Mouse (Mus musculus): ENCODE measurements around the gene Olfr49. TPM values are rescaled to one million over a fixed set of nuclear protein-coding genes. Genes with fewer than 3 reads are reported as not detected.

Olfr49 gene
- polyA plus RNA-seq, 1 experiment from 2014 or later, result not detected

Other genes with a start within 250 kb of the Olfr49 start
- gene Dad1, start 30.8 kb downstream of the Olfr49 start, polyA plus RNA-seq (2016; fragmentation: Nextera tagmentation; extraction: Ambion mirVana), result 229 and 238 TPM in 2 replicates
- 37.3 and 39.9 TPM in 2 replicates for gene Abhd4, start 30.8 kb downstream of the Olfr49 start, polyA plus RNA-seq (2016; fragmentation: Nextera tagmentation; extraction: Ambion mirVana)
- gene Oxa1l, start 75.9 kb upstream of the Olfr49 start, polyA plus RNA-seq (2016; fragmentation: Nextera tagmentation; extraction: Ambion mirVana), result 49.1 and 51.5 TPM in 2 replicates
- 3.6 and 4.2 TPM in 2 replicates for gene Slc7a7, start 132.8 kb upstream of the Olfr49 start, polyA plus RNA-seq (2016; fragmentation: Nextera tagmentation; extraction: Ambion mirVana)
- gene Mrpl52, start 142.0 kb upstream of the Olfr49 start, polyA plus RNA-seq (2016; fragmentation: Nextera tagmentation; extraction: Ambion mirVana), result 201 and 207 TPM in 2 replicates
- 62.7 and 69.5 TPM in 2 replicates for gene Mmp14, start 146.7 kb upstream of the Olfr49 start, polyA plus RNA-seq (2016; fragmentation: Nextera tagmentation; extraction: Ambion mirVana)
- gene Lrp10, start 179.2 kb upstream of the Olfr49 start, polyA plus RNA-seq (2016; fragmentation: Nextera tagmentation; extraction: Ambion mirVana), result 23.2 and 23.4 TPM in 2 replicates
- 9.1 and 9.9 TPM in 2 replicates for gene Rem2, start 191.2 kb upstream of the Olfr49 start, polyA plus RNA-seq (2016; fragmentation: Nextera tagmentation; extraction: Ambion mirVana)
- gene Prmt5, start 232.6 kb upstream of the Olfr49 start, polyA plus RNA-seq (2016; fragmentation: Nextera tagmentation; extraction: Ambion mirVana), result 139 and 149 TPM in 2 replicates